Mouse (Mus musculus): Measurements from ENCODE around the gene Zbtb44.

The Zbtb44 gene

GRCm38 (mm10) chr9:31115586-31115985 lies 85.1 kb downstream of the Zbtb44 start:
- DNase-seq (ENCODE audit: low spot score), result no peak

DNA sequence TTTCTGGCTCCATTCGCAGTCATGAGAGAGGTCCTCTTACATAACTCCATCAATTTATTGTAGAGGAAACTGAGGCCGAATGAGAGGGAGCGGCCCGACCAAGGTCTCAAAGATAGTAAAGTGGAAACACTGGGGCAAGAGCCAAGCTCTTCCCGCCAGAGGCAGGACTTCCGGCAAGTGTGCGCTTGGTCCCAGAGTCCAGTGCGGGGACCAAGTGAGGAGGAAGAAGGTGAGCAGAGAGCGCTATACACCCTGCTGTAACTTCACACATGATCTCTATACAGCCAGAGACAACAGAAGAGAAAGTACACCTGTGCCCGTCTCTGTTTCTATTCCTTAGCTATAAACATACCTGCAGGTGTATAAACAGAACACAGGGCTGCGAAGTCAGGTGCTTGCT lies 86.6 kb downstream of the Zbtb44 start:
- DNase-seq (ENCODE audit: low spot score), result no peak

DNA sequence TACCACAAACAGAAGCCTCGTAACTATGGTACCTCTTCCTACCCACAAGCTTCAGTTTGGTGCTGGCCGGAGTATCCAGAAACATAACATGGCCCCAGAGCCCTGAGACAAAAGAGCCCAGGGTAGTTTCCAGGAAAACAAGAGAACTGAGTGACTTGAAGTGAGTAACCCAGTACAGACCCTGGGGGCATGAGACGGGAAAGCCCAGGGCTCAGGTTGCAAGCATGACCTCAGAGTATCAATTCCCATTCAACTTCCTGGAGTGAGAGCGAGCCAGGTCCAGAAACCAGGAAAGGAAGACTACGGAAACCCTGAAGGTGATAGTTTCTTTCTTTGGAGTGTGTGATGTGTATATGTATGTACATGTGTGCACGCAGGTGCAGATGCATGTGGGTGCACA lies 87.0 kb downstream of the Zbtb44 start:
- DNase-seq (ENCODE audit: low spot score), result no peak

DNA sequence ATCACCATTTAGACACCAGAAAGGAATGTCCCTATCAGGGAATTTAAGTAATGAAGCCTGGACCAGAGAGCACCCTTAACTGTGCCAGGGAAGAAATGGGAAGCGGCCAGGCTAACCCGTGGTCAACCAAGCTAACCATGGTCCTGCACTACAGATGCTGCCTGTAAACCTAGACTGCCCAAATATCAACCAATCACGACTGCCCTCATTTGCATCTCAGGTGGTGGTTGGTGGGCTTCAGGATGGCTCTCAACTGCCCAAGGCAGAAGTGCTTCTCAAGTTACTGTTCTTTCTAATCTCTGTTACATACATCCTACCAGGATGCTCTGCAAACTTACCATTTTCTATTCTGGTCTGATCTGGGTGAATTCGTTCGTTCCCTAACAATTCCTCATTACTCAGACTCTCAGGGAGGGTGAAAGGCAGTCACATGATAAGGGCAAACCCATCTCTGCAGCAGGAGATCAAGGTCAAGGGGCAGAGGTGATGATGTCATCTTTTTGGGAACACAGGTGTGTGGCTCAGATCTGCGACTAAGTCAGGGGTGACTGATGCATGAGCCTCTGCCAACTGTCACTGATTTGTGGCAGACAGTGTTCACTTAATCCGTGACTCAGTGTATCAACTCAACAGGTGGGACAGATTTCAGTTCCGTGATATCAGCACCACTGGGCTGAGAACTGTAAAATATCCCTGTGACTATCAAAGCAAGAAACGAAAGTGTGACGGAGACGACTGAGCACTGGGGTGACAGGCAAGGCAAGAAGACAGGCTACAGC lies 88.3 kb downstream of the Zbtb44 start:
- DNase-seq (ENCODE audit: low spot score), result no peak

GRCm38 (mm10) chr9:31119405-31119804 lies 89.0 kb downstream of the Zbtb44 start:
- no peak for DNase-seq (ENCODE audit: low spot score)

- peak; percentile 50 for DNase-seq (ENCODE audit: low spot score)
Measured at GRCm38 (mm10) chr9:31119882-31120532, 89.6 kb downstream of the Zbtb44 start.

DNA sequence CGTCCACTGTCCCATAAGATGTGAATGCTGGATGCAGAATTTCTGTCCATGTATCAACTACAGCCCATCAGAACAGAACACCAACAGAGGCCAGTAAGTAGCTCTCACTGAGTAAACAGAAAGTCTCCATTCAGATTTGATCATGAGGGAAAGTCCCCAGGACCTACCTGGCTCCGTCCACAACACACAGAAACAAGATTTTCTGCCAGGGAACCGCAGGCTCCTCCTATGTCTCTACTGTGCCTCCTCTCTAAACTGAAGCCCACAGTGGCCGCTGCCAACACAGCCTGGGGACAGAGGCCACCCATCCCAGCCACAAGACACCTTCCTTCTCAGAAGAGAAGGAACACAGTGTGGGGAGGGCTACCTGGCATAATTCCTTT lies 90.1 kb downstream of the Zbtb44 start:
- DNase-seq (ENCODE audit: low spot score), result peak; percentile 14

- DNase-seq (ENCODE audit: low spot score), result no peak
Measured at GRCm38 (mm10) chr9:31122464-31123030, 92.1 kb downstream of the Zbtb44 start.
